Comparison of ENCODE assay signal across 9 mouse cellular contexts in the genomic region with DNA sequence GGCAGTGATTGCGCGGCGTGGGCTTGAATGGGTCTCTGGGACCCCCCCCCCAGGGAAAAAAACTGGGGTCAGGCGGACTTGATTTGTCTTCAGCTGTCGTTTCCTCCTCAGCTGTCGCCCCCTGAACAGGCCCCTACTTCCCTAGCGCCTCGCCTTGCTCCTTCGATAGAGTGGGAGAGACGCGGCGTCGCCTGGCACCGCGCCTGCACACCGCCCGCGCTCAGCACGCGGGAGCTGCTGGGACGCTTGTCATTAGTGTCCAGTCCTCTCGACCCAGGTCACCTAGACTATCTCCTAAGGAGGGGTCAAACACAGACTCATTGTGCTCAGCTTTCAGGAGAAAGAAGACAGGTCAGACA. TPM values are rescaled to one million over a fixed set of nuclear protein-coding genes. Genes with fewer than 3 reads are reported as not detected.
DNase-seq lines count a peak whose midpoint lies in the region; ATAC-seq and TF ChIP-seq lines count a peak whose summit lies in the region.
"Had no signal": no experiment of that assay in that cellular context is flagged by ENCODE, and none has a peak within 500 bp of the region (broad histone marks: within the 10 kb centered on the region; RNA-seq: fewer than 3 reads in every experiment).

No protein-coding gene starts in this region.

- H3K4me1 ChIP-seq in intestine, embryonic 15.5 days (replicated peaks): peaks cover 53% of the 10 kb centered on the region
- H3K4me1 ChIP-seq in neural tube, embryonic 11.5 days (ENCODE audit: control insufficient read depth, insufficient read depth, low read length): peaks cover 37% of the 10 kb centered on the region

- WGBS in intestine, embryonic 15.5 days: 1% methylated on average over 22 of the region's 22 CpGs
- 0% methylated on average over 22 of the region's 22 CpGs for WGBS in neural tube, embryonic 11.5 days

- peak overlapping the region; percentile 83 for H3K4me3 ChIP-seq in gastrocnemius, adult 2 months
- peak overlapping the region; percentile 86 for H3K4me3 ChIP-seq in intestine, embryonic 15.5 days (replicated peaks)
- H3K4me3 ChIP-seq in neural tube, embryonic 11.5 days (ENCODE audit: low read depth, low read length): peak overlapping the region; percentile 79

- intact Hi-C loops in gastrocnemius, adult 2 months (cut with DNase I): no loop called here

- peak overlapping the region; percentile 89 for H3K9ac ChIP-seq in intestine, embryonic 15.5 days
- H3K9ac ChIP-seq in neural tube, embryonic 11.5 days (ENCODE audit: low read length): peak overlapping the region; percentile 97

- DNase-seq in frontal cortex, postnatal 10 days (ENCODE audit: low spot score in 2 of 2): peak; percentile 65 to 67
- DNase-seq in frontal cortex, postnatal 14 days (ENCODE audit: low spot score in 2 of 2): no peak
- DNase-seq in cerebellum, adult 11-12 months: peak; percentile 81
- peak; percentile 69 for DNase-seq in gastrocnemius, adult 2 months
- peak; percentile 49 for DNase-seq in liver
- DNase-seq in neural tube, embryonic 11.5 days (ENCODE audit: low spot score): peak; percentile 76
- peak; percentile 65 for DNase-seq in thymus, postnatal 14 days

- peak overlapping the region; percentile 88 for H3K27ac ChIP-seq in gastrocnemius, adult 2 months
- H3K27ac ChIP-seq in intestine, embryonic 15.5 days: peak overlapping the region; percentile 89
- H3K27ac ChIP-seq in neural tube, embryonic 11.5 days (ENCODE audit: low read depth, low read length): peak overlapping the region; percentile 98

- no peak for TF ChIP-seq CTCF in gastrocnemius, adult 2 months (IDR thresholded peaks at IDR 0.05)

- H3K9me3 ChIP-seq in intestine, embryonic 15.5 days: no peaks in the 10 kb centered on the region
- H3K9me3 ChIP-seq in neural tube, embryonic 11.5 days (ENCODE audit: control insufficient read depth, low read length): no peaks in the 10 kb centered on the region

- no peaks in the 10 kb centered on the region for H3K36me3 ChIP-seq in intestine, embryonic 15.5 days
- peaks cover 4% of the 10 kb centered on the region; the same call in 1 of the 2 replicates for H3K36me3 ChIP-seq in neural tube, embryonic 11.5 days (ENCODE audit: control insufficient read depth, insufficient read depth, low read length)

- peak overlapping the region; percentile 65 for H3K4me2 ChIP-seq in intestine, embryonic 15.5 days (replicated peaks)
- peak overlapping the region; percentile 69 for H3K4me2 ChIP-seq in neural tube, embryonic 11.5 days (ENCODE audit: low read depth)

- ATAC-seq in intestine, embryonic 15.5 days: peak; percentile 21
- peak; percentile 31; the same call in 1 of the 2 replicates for ATAC-seq in neural tube, embryonic 11.5 days (ENCODE audit: insufficient read depth, low FRiP score, low TSS enrichment)

- H3K27me3 ChIP-seq in intestine, embryonic 15.5 days (replicated peaks): no peaks in the 10 kb centered on the region
- H3K27me3 ChIP-seq in neural tube, embryonic 11.5 days (ENCODE audit: control insufficient read depth, insufficient read depth, low read length): no peaks in the 10 kb centered on the region
- H3K27me3 ChIP-seq: Patski had no signal

RNA-seq across cellular contexts. Expression of gene Litaf, which starts 0.9 kb away (rescaled TPM):
- total RNA-seq in gastrocnemius, adult 2 months (2021): 1 to 10 TPM; 4.8 to 9.3 TPM
- 99.1 and 103 TPM in 2 replicates for polyA plus RNA-seq in intestine, embryonic 15.5 days (2015; fragmentation: Nextera tagmentation; extraction: Ambion mirVana)
- 59.3 and 61.0 TPM in 2 replicates for polyA plus RNA-seq in neural tube, embryonic 11.5 days (2014; fragmentation: Nextera tagmentation; extraction: Ambion mirVana)

RNA-seq across cellular contexts. Expression of gene Snn, which starts 6.1 kb away (rescaled TPM):
- total RNA-seq in gastrocnemius, adult 2 months (2021): 1 to 10 TPM; 2.7 to 3.1 TPM
- polyA plus RNA-seq in intestine, embryonic 15.5 days (2015; fragmentation: Nextera tagmentation; extraction: Ambion mirVana): 22.6 and 23.2 TPM in 2 replicates
- polyA plus RNA-seq in neural tube, embryonic 11.5 days (2014; fragmentation: Nextera tagmentation; extraction: Ambion mirVana): 98.1 and 108 TPM in 2 replicates

Comparison
In these comparisons a context has a peak if more than half of its experiments do, and no peak if none do; other contexts are left out.
1. DNase-seq: peak in frontal cortex, postnatal 10 days (2 of 2), cerebellum, adult 11-12 months (single experiment), gastrocnemius, adult 2 months (single experiment), liver (single experiment), neural tube, embryonic 11.5 days (single experiment) and thymus, postnatal 14 days (single experiment); none in frontal cortex, postnatal 14 days (0 of 2).
2. Peak in every context shown above with its lines, with median percentiles within 50 percentile points of each other: H3K27ac ChIP-seq and H3K4me3 ChIP-seq.